Mouse (Mus musculus) cortical plate, adult 2 months (tissue): Measurements from ENCODE around the gene Prpf3.
"Not testable (repeated sequence)": the region's sequence is repeated elsewhere in the genome, so short reads cannot be mapped to it uniquely, and the experiment has no call there.

ENCODE experiments used
- CTCF ChIP-seq: fragments of 200-500 bp; IDR thresholded peaks from 2 replicates; pipeline ENCODE4 v1.5.1; 2011; ENCODE audit warnings: mild to moderate bottlenecking, control low read depth, low read length; ENCODE audit not compliant: insufficient read depth; ENCODE audit errors: extremely low read depth
- POLR2A ChIP-seq: fragments of 200-500 bp; IDR thresholded peaks from 2 replicates; pipeline ENCODE4 v1.6.1; 2011; ENCODE audit warnings: mild to moderate bottlenecking, low read length, control low read depth; ENCODE audit not compliant: insufficient read depth; ENCODE audit errors: extremely low read depth

GRCm38 (mm10) chr3:95858278-95858677 is 2.6 kb upstream of the Prpf3 start:
- TF ChIP-seq CTCF, POLR2A: not testable (repeated sequence)
